Mouse (Mus musculus): ENCODE measurements around the gene Zfp182.

Gene Zfp182

DNA sequence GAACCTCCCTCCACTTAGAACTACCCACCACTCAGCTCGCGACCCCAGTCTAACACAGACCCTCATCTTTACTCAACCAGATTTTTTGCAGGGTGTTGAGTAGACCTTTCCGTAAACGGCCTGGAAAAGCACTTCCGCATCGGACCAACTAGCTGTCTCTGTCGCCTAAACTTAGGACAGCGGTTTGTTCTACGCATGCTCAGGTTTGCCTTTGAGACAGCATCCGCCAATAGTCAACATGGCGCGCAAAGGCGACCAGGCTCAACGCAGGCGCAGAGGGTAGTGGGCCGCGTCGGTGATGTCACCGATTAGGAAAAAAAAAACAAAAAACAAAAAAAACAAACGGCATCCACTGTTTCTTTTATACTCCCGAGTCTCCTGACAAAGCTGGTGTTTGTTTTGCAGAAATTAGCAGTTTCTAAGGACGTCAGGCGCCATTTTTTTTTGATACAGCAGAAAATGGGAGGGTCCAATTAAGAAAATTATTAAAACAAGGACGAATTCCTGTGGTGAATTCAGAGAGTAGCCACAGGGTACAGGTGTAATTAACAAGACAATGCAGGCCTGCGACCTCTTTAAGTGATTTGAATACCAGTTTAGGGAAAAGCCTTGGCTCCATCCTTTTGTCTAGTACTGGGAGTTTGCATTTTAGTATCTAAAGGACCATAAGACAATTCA, at the start of gene Zfp182:
Gene Zfp182 (minus strand): TSS at position 451 of the 678 bp plus-strand sequence.
- DNase-seq (ENCODE audit: low spot score): peak; percentile 78

GRCm38 (mm10) chrX:21089867-21090239, 27.7 kb upstream of the Zfp182 start:
- DNase-seq (ENCODE audit: low spot score): no peak

DNA sequence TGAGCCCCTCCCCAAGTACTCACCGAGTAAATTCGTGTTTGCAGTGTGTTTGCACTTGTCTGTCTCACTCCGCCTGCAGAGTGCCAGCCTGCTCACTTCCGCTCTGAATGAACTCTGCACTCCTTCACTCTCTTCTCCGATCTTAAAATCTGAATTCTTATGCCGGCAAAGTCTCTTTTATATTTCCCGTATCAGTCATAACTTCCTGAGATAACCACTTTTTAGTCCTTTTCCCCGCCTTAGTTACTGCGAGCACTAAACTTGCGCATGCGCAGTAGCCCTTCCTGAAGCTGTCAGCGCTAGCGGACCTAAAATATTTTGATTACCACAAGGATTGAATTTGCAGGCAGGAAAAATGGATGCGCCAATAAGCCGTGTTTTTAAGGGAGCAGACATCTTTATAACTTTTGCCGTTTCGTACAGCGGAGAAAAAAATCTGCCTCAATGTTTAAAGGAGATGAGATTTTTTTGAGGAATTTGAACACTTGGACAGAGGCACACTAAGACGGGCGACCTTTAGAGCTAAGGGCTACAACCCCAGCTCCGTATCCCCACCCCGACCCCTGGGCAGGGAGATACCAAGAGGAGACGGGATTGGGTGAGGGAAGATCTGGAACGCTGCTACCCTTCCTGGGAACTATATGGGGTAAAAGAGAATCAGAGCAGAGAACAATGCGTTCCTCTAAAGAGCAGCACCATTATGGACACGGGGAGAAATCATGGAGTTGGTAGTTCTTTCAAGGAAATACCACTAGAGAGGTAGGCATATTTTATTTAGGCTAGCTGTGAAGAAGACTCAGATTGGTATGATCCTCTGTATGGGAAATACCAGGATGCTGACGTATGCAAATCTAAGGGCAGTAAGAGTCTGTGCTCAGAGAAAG, 27.1 kb upstream of the Zfp182 start, which contains the start of gene Zfp300:
Gene Zfp300 (minus strand): TSS at position 545 of the 884 bp plus-strand sequence.
- DNase-seq (ENCODE audit: low spot score): peak; percentile 80

- peak; percentile 1 for DNase-seq (ENCODE audit: low spot score)
These were observed 26.5 kb upstream of the Zfp182 start for GRCm38 (mm10) chrX:21088645-21088982.

DNA sequence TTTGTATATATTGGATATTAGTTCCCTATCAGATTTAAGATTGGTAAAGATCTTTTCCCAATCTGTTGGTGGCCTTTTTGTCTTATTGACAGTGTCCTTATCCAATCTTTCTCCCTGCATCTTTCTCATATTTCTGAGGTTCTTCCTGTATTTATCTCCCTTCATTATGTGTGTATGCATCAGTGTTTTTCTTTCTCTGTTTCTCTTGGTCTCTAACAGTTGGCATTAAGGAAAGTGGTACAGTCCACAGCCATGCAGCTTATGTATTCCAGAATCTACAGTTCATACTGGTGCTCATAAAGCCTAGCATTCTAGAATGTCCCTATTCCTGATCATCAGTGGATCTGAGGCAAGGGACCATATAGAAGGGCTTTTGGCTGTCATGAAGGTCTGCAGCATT, 6.0 kb upstream of the Zfp182 start, which contains the start of gene Spaca5:
Gene Spaca5 (plus strand): TSS at position 301 of the 400 bp plus-strand sequence.
- DNase-seq (ENCODE audit: low spot score): no peak

- no peak for DNase-seq (ENCODE audit: low spot score)
These were observed 401 bp upstream of the Zfp182 start for GRCm38 (mm10) chrX:21062544-21062890.

- no peak for DNase-seq (ENCODE audit: low spot score)
These were observed 656 bp downstream of the Zfp182 start for GRCm38 (mm10) chrX:21061460-21061859.

- no peak for DNase-seq (ENCODE audit: low spot score)
These were observed 81.2 kb downstream of the Zfp182 start for GRCm38 (mm10) chrX:20980901-20981300.
